Mouse (Mus musculus) layer of hippocampus, adult 2 months (tissue): ENCODE data around the gene Rbm25. TPM values are rescaled to one million over a fixed set of nuclear protein-coding genes. Genes with fewer than 3 reads are reported as not detected.
A peak's percentile ranks its signal among the peaks of the same experiment; 100 is the strongest.

Experiments used
- DNase-seq, 2 experiments: peaks; one replicate each; pipeline ENCODE4 v3.0.0; 2022; ENCODE audit warnings: low spot score in 2 of 2
- H3K27ac ChIP-seq: fragments of 200-600 bp; 2 replicates; pipeline ENCODE4 v1.8.1; 2022
- H3K4me3 ChIP-seq: fragments of 200-600 bp; 2 replicates; pipeline ENCODE4 v1.8.1; 2022; ENCODE audit warnings: mild to moderate bottlenecking
- CTCF ChIP-seq: fragments of 200-600 bp; conservative IDR thresholded peaks from 2 replicates; pipeline ENCODE4 v1.8.1; 2022; ENCODE audit warnings: antibody characterized with exemption, mild to moderate bottlenecking, moderate library complexity
- total RNA-seq, 2 experiments: library from RNA; stranded (reverse); gene quantifications; 2 replicates each; pipeline ENCODE4 v1.2.3; 2021

Gene Rbm25
- total RNA-seq, 2 experiments from 2014 or later = 130 to 143 TPM

DNA sequence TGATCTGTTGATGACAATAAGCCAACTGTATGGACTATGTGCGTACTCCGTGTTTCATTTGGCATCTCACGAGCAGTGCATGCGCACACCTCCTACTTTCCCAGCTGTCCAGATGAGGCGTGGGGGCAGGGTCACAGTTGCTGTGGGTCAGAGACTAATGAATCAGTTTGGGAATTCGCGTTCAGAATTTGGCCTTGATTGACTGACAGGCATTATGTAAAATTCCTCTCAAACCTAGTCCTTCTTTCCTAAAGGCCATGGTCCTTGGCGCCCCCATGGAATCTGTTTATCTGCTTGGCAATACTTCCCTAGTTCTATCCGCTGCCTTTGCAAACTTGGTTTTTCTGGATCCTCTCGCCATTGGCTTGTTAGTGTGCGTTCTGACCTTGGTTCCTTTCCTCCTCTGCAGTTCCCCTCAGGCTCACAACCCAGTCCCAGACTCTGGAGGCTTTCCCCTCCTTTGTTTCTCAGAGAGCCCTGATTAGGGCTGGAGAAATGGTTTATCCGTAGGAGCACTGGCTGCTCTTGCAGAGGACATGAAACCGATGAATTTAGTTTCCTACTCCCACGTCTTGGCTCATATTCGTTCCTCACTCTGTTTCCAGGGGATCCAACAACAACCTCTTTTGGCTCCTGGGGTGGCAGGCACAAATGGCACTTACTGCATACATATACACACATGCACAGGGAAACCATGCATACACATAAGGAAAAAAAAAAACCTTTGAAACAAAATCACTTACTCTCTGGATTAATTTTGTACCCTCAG, 85.6 kb downstream of the Rbm25 start:
- DNase-seq = peak; percentile 37 to 46
- no peak for TF ChIP-seq CTCF
- Histone ChIP-seq H3K27ac (peak overlapping the region; percentile 91), H3K4me3 (no peak overlapping the region)

DNA sequence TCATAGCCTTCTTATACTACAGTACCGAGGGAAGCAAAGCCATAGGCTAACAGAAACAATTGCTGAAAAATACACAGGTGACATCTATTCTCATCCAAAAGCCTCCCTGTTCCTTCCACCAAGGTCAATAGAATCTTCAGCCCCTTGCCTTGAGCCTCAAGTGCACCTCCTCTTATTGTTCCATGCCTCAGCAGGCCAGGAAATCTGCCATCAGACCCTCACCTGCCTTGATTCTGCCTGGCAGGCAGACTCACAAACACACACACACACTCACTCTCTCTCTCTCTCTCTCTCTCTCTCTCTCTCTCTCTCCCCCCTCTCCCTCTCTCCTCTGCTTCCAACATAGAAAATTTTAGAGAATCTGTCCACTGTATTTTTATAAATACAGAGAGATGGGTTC, 88.4 kb downstream of the Rbm25 start:
- DNase-seq = no peak
- no peak overlapping the region for H3K4me3 ChIP-seq
- H3K27ac ChIP-seq = no peak overlapping the region
- TF ChIP-seq CTCF = no peak

- no peak for TF ChIP-seq CTCF
- peak overlapping the region; percentile 58 for H3K27ac ChIP-seq
- no peak for DNase-seq
- H3K4me3 ChIP-seq = no peak overlapping the region
Measured at GRCm38 (mm10) chr12:83721281-83721680, 90.2 kb downstream of the Rbm25 start.

GRCm38 (mm10) chr12:83723037-83723436, 92.0 kb downstream of the Rbm25 start:
- TF ChIP-seq CTCF = no peak
- Histone ChIP-seq H3K27ac (no peak overlapping the region), H3K4me3 (no peak overlapping the region)
- no peak for DNase-seq

DNA sequence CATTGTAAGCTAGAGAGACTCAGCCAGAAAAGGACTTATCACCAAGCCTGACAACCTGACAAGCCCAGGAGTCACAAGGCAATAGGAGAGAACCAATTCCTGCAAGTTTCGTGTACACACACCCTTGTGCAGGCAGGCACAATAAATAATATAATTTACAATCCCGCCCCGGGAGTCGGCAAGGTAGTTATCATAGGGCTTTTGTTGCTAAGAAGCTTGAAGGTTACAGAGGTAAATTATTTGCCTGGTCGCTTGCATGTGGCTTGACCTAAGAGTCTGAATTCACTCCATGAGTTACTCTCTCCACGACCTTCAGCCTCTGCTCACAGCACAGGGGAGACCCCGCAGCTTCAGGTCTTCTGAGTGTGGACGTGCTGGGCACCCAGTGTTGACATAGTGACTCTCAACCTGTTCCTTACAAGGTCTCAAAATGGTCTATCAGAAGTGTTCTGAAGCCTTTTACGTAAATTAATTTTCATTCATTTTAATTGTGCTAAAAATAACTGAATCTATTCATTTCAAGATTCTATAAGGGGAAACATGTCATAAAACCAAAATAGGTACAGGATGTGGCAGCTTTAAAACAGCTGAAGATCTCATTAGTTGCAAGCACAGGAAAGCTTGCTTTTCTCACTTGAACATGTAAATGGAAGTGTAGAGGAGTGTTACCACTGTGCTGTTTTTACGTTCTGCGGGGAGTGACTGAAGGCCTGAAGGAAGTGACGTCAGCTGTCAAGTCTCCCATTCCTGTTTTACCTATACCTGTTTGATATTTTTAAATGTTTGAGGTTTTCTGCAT, 95.7 kb downstream of the Rbm25 start:
- Histone ChIP-seq H3K4me3 (no peak overlapping the region), H3K27ac (no peak overlapping the region)
- no peak for DNase-seq
- TF ChIP-seq CTCF = no peak

- TF ChIP-seq CTCF = no peak
- Histone ChIP-seq H3K27ac (no peak overlapping the region), H3K4me3 (no peak overlapping the region)
- DNase-seq = no peak
Measured at GRCm38 (mm10) chr12:83732225-83732624, 101.2 kb downstream of the Rbm25 start.

Other genes with a start within 250 kb of the Rbm25 start
- gene Dpf3, start 143.5 kb upstream of the Rbm25 start, total RNA-seq = 10 to 100 TPM; 27.4 to 29.4 TPM
- gene Dcaf4, start 110.8 kb upstream of the Rbm25 start, total RNA-seq = 10 to 100 TPM; 29.0 to 30.3 TPM
- gene Zfyve1, start 34.0 kb upstream of the Rbm25 start, total RNA-seq = 10 to 100 TPM; 42.6 to 45.9 TPM
- gene Psen1, start 56.9 kb downstream of the Rbm25 start, total RNA-seq = 10 to 100 TPM; 64.7 to 67.5 TPM
- 1 to 10 TPM; 2.4 to 4.0 TPM for gene Papln, start 132.4 kb downstream of the Rbm25 start, total RNA-seq